Mouse (Mus musculus) thymus, adult 2 months (tissue): ENCODE results near the gene Zfp57.

Experiments
- CTCF ChIP-seq: fragments of 200-500 bp; IDR thresholded peaks from 2 replicates; pipeline ENCODE4 v1.5.1; 2012; ENCODE audit warnings: mild to moderate bottlenecking, control low read depth, low read length, moderate library complexity, borderline replicate concordance; ENCODE audit not compliant: control insufficient read depth, poor library complexity, insufficient read depth; ENCODE audit errors: extremely low read depth
- POLR2A ChIP-seq: fragments of 200-500 bp; IDR thresholded peaks from 2 replicates; pipeline ENCODE4 v1.6.1; 2012; ENCODE audit warnings: mild to moderate bottlenecking, low read length, control low read depth, moderate library complexity; ENCODE audit not compliant: control insufficient read depth, poor library complexity, insufficient read depth; ENCODE audit errors: extremely low read depth

DNA sequence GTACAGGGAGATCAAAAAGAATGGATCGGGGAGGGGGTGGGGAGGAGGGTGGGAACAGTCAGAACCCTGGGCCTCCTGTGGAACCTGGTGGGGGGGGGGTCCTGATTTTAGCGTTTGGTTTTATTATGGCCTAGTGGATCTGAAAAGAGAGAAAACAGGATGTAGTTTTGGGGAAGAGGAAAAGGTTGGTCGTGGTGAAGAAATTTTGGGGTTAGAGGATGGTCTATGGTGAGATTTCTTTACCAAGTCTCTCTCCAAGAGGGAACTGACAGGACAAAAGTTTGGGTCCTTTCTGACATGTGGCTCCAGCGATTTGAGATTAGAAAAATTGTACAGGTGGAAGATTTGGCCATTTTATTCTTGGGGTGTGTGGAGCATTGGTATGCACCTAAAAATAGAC, 50.8 kb downstream of the Zfp57 start:
- TF ChIP-seq CTCF (no peak), POLR2A (no peak)
